ENCODE assay signal across 8 mouse cellular contexts in the genomic region with DNA sequence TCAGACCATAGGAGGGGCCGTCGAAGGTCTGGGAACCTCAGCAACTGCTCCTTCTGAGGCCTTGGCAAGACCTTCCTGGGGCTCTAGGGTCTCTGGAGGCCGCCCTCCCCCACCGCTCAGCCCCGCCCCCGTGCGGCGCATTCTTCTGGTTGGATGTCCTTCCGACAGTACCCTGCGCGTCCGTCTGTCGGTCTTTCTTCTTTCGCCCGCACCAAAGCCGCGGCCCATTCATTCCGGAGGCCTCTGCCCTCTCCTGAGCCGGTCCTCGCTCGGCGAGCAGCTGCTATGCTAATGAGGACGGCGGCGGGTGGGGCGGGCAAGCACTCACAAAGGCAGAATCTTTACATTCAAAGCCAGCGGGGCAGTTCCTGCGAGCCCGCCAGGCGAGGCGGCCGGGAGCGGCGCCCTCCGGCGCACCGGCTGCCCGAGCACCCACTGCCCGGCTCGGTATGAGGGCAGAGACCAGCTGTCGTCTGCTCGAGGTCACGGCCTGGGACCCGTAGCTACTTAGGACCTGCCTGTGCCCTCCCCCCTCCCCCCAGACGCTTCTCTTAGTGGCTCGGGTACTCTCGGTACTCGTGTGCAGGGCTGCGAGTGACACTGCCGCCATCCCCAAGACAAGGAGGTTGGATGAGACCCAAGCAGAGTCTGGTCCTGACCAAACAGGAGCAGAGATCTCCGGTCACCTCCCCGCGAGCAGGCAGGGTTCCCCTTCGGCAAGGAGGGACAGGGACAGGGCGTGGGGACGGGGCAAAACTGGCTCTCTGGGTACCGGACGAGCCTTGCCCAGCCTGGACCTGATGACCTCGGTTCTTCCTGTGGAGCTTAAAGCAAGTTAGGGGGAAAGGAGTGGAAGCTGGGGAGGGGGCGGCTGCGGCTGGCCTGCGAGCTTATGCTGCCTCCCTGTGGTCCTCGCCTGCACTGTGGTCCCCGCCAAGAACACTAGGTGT. TPM values are rescaled to one million over a fixed set of nuclear protein-coding genes. Genes with fewer than 3 reads are reported as not detected.
DNase-seq lines count a peak whose midpoint lies in the region; ATAC-seq lines count a peak whose summit lies in the region.

No protein-coding gene starts in this region.

- peak; percentile 39; the same call in 1 of the 2 replicates for ATAC-seq in embryonic facial prominence, embryonic 13.5 days (ENCODE audit: insufficient number of reproducible peaks, insufficient read depth, low FRiP score, low TSS enrichment, low read depth)
- ATAC-seq in liver, embryonic 11.5 days (replicated peaks; ENCODE audit: low FRiP score) = peak; percentile 38; the same call in 1 of the 2 replicates

- peaks cover 61% of the 10 kb centered on the region for H3K27me3 ChIP-seq in embryonic facial prominence, embryonic 13.5 days
- peaks cover 6% of the 10 kb centered on the region for H3K27me3 ChIP-seq in hindbrain, embryonic 10.5 days (ENCODE audit: insufficient read depth, poor library complexity, severe bottlenecking)
- peaks cover 45% of the 10 kb centered on the region for H3K27me3 ChIP-seq in liver, embryonic 11.5 days (replicated peaks; ENCODE audit: control insufficient read depth, insufficient read depth, low read length)

- H3K4me1 ChIP-seq in embryonic facial prominence, embryonic 13.5 days = peaks cover 17% of the 10 kb centered on the region
- peaks cover 50% of the 10 kb centered on the region for H3K4me1 ChIP-seq in hindbrain, embryonic 10.5 days (replicated peaks)
- peaks cover 5% of the 10 kb centered on the region for H3K4me1 ChIP-seq in liver, embryonic 11.5 days (replicated peaks; ENCODE audit: control insufficient read depth, insufficient read depth, low read length)

- peak overlapping the region; percentile 77 for H3K9ac ChIP-seq in embryonic facial prominence, embryonic 13.5 days
- peak overlapping the region; percentile 54 for H3K9ac ChIP-seq in liver, embryonic 11.5 days (ENCODE audit: low read depth, low read length)

- no peaks in the 10 kb centered on the region for H3K36me3 ChIP-seq in embryonic facial prominence, embryonic 13.5 days
- peaks cover 24% of the 10 kb centered on the region for H3K36me3 ChIP-seq in hindbrain, embryonic 10.5 days
- no peaks in the 10 kb centered on the region for H3K36me3 ChIP-seq in liver, embryonic 11.5 days (ENCODE audit: control insufficient read depth, insufficient read depth, low read length)

- intact Hi-C loops in gastrocnemius, postnatal 36 days (cut with DNase I) = loop anchor here (2.0 kb wide), 1 partner anchor 57 kb away; no protein-coding TSS in a partner anchor

- H3K4me2 ChIP-seq in embryonic facial prominence, embryonic 13.5 days = peak overlapping the region; percentile 89
- H3K4me2 ChIP-seq in liver, embryonic 11.5 days = peak overlapping the region; percentile 79

- H3K9me3 ChIP-seq in embryonic facial prominence, embryonic 13.5 days = no peaks in the 10 kb centered on the region
- H3K9me3 ChIP-seq in hindbrain, embryonic 10.5 days = no peaks in the 10 kb centered on the region
- H3K9me3 ChIP-seq in liver, embryonic 11.5 days (ENCODE audit: control insufficient read depth, low read length) = no peaks in the 10 kb centered on the region

- peak; percentile 57 for DNase-seq in gastrocnemius, postnatal 10 days
- no peak for DNase-seq in gastrocnemius, postnatal 36 days
- DNase-seq in ES-CJ7 (ENCODE audit: low read depth, low spot score) = peak; percentile 70
- peak; percentile 95 for DNase-seq in hindbrain, embryonic 10.5 days (ENCODE audit: low spot score)
- peak; percentile 64 for DNase-seq in liver, embryonic 11.5 days (ENCODE audit: low spot score)
- DNase-seq in naive thymus-derived CD4-positive, alpha-beta T cell, adult 2 months (ENCODE audit: low read depth) = peak; percentile 66
- peak; percentile 72 for DNase-seq in thymus, postnatal 14 days

- H3K27ac ChIP-seq in embryonic facial prominence, embryonic 13.5 days = peak overlapping the region; percentile 65
- H3K27ac ChIP-seq in hindbrain, embryonic 10.5 days = peak overlapping the region; percentile 98
- H3K27ac ChIP-seq in liver, embryonic 11.5 days (ENCODE audit: low read depth, low read length) = 0 out of 2 replicates have a peak overlapping the region, but pooled peaks have one; percentile 29

- WGBS in embryonic facial prominence, embryonic 13.5 days = under 1% methylated on average over 61 of the region's 64 CpGs
- under 1% methylated on average over 64 of the region's 64 CpGs for WGBS in hindbrain, embryonic 10.5 days
- WGBS in liver, embryonic 11.5 days = 1% methylated on average over 63 of the region's 64 CpGs

- H3K4me3 ChIP-seq in embryonic facial prominence, embryonic 13.5 days = peak overlapping the region; percentile 54
- H3K4me3 ChIP-seq in hindbrain, embryonic 10.5 days = peak overlapping the region; percentile 85
- peak overlapping the region; percentile 51 for H3K4me3 ChIP-seq in liver, embryonic 11.5 days (ENCODE audit: low read depth, low read length)

RNA-seq across cellular contexts. Expression of gene Nrarp, which starts 5.3 kb away (rescaled TPM):
- 10 to 100 TPM; 14.9 to 17.4 TPM for total RNA-seq in gastrocnemius, postnatal 10 days (2021)
- 1 to 10 TPM; 5.9 to 6.7 TPM for total RNA-seq in gastrocnemius, postnatal 36 days (2021)
- polyA plus RNA-seq in embryonic facial prominence, embryonic 13.5 days (2015; fragmentation: Nextera tagmentation; extraction: Ambion mirVana) = 15.0 and 16.7 TPM in 2 replicates
- 77.4 and 108 TPM in 2 replicates for polyA plus RNA-seq in hindbrain, embryonic 10.5 days (2016; fragmentation: Nextera tagmentation; extraction: Ambion mirVana)
- 6.5 and 7.6 TPM in 2 replicates for polyA plus RNA-seq in liver, embryonic 11.5 days (2014; fragmentation: Nextera tagmentation; extraction: Ambion mirVana)

RNA-seq across cellular contexts. Expression of gene Tor4a, which starts 10.8 kb away (rescaled TPM):
- total RNA-seq in gastrocnemius, postnatal 10 days (2021) = 1 to 10 TPM; 1.9 to 2.9 TPM
- total RNA-seq in gastrocnemius, postnatal 36 days (2021) = 1 to 10 TPM in 1 of 2 experiments, under 1 TPM in 1; 0.54 to 1.2 TPM
- polyA plus RNA-seq in embryonic facial prominence, embryonic 13.5 days (2015; fragmentation: Nextera tagmentation; extraction: Ambion mirVana) = 5.1 and 6.1 TPM in 2 replicates
- polyA plus RNA-seq in hindbrain, embryonic 10.5 days (2016; fragmentation: Nextera tagmentation; extraction: Ambion mirVana) = 2.6 and 2.7 TPM in 2 replicates
- polyA plus RNA-seq in liver, embryonic 11.5 days (2014; fragmentation: Nextera tagmentation; extraction: Ambion mirVana) = 12.1 and 13.1 TPM in 2 replicates

RNA-seq across cellular contexts. Expression of gene Nelfb, which starts 25.4 kb away (rescaled TPM):
- 10 to 100 TPM; 31.1 to 40.5 TPM for total RNA-seq in gastrocnemius, postnatal 10 days (2021)
- 10 to 100 TPM; 18.2 to 19.5 TPM for total RNA-seq in gastrocnemius, postnatal 36 days (2021)
- polyA plus RNA-seq in embryonic facial prominence, embryonic 13.5 days (2015; fragmentation: Nextera tagmentation; extraction: Ambion mirVana) = 110 and 114 TPM in 2 replicates
- polyA plus RNA-seq in hindbrain, embryonic 10.5 days (2016; fragmentation: Nextera tagmentation; extraction: Ambion mirVana) = 123 and 132 TPM in 2 replicates
- polyA plus RNA-seq in liver, embryonic 11.5 days (2014; fragmentation: Nextera tagmentation; extraction: Ambion mirVana) = 85.3 and 86.3 TPM in 2 replicates

RNA-seq across cellular contexts. Expression of gene Stpg3, which starts 28.5 kb away (rescaled TPM):
- not detected for total RNA-seq in gastrocnemius, postnatal 10 days (2021)
- not detected for total RNA-seq in gastrocnemius, postnatal 36 days (2021)
- polyA plus RNA-seq in embryonic facial prominence, embryonic 13.5 days (2015; fragmentation: Nextera tagmentation; extraction: Ambion mirVana) = 0.15 TPM in 1 of 2 replicates, not detected in the other
- polyA plus RNA-seq in hindbrain, embryonic 10.5 days (2016; fragmentation: Nextera tagmentation; extraction: Ambion mirVana) = not detected in 2 replicates
- 0.29 TPM in 1 of 2 replicates, not detected in the other for polyA plus RNA-seq in liver, embryonic 11.5 days (2014; fragmentation: Nextera tagmentation; extraction: Ambion mirVana)

RNA-seq across cellular contexts. Expression of gene Fam166a, which starts 32.6 kb away (rescaled TPM):
- total RNA-seq in gastrocnemius, postnatal 10 days (2021) = not detected
- total RNA-seq in gastrocnemius, postnatal 36 days (2021) = not detected
- not detected in 2 replicates for polyA plus RNA-seq in embryonic facial prominence, embryonic 13.5 days (2015; fragmentation: Nextera tagmentation; extraction: Ambion mirVana)
- not detected in 2 replicates for polyA plus RNA-seq in hindbrain, embryonic 10.5 days (2016; fragmentation: Nextera tagmentation; extraction: Ambion mirVana)
- polyA plus RNA-seq in liver, embryonic 11.5 days (2014; fragmentation: Nextera tagmentation; extraction: Ambion mirVana) = 0.45 TPM in 2 replicates

Comparison
In these comparisons a context has a peak if more than half of its experiments do, and no peak if none do; other contexts are left out.
1. DNase-seq: peak in gastrocnemius, postnatal 10 days (single experiment), ES-CJ7 (single experiment), hindbrain, embryonic 10.5 days (single experiment), liver, embryonic 11.5 days (single experiment), naive thymus-derived CD4-positive, alpha-beta T cell, adult 2 months (single experiment) and thymus, postnatal 14 days (single experiment); none in gastrocnemius, postnatal 36 days (0 of 2).
2. H3K27ac ChIP-seq: peak in every context shown above with its lines; median percentile 98 in hindbrain, embryonic 10.5 days; 65 in embryonic facial prominence, embryonic 13.5 days; 29 in liver, embryonic 11.5 days.
3. Peak in every context shown above with its lines, with median percentiles within 50 percentile points of each other: H3K4me3 ChIP-seq.